Mouse (Mus musculus) ES-Bruce4 (cell line): ENCODE results near the gene Hnrnpa2b1.

Source experiments
- CTCF ChIP-seq: IDR thresholded peaks from one replicate; pipeline ENCODE4 v1.8.1; 2011; ENCODE audit warnings: low read depth, low read length
- EP300 ChIP-seq: IDR thresholded peaks from 2 replicates; pipeline ENCODE4 v1.6.1; 2011; ENCODE audit warnings: low read depth, low read length; ENCODE audit not compliant: insufficient read depth

DNA sequence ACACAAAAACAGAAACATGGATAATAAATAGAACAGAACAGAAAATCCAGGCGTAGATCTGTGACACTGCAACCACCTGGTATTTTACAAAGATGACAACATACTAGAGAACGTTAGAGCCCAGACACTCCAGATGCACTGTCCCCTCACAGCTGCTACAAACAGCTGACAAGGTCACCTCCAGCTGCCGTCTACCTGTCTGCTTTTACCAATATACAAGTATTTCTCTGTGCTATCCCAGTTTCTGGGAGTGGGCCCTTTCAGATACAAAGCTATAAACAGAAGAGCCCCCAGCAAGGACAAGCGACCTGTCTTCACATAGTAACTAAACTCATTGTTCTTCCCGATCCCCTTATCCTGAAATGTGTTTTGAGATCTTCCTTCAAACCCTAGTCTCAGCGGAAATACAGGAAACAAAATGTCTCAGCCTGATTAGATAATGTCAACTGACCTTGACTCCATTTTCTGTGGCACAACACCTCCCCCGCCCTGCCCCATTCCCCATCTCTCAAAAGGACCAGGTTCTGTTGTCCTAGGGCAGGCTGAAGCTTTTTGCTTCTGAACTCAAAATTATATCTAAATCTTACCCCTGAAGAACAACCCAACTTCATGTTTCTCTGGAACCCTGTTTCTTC, 16.5 kb upstream of the Hnrnpa2b1 start:
- no peak for TF ChIP-seq EP300
- no peak for TF ChIP-seq CTCF
